Mouse (Mus musculus) telencephalon, adult 2 months (tissue): Measurements from ENCODE around the gene Ugt1a10.
"Not testable (repeated sequence)": the region's sequence is repeated elsewhere in the genome, so short reads cannot be mapped to it uniquely, and the experiment has no call there.

ENCODE experiments used
- DNase-seq: peaks from one replicate; pipeline ENCODE4 v3.0.0-alpha.2; 2011; ENCODE audit warnings: low read depth, low spot score

The Ugt1a10 gene

DNA sequence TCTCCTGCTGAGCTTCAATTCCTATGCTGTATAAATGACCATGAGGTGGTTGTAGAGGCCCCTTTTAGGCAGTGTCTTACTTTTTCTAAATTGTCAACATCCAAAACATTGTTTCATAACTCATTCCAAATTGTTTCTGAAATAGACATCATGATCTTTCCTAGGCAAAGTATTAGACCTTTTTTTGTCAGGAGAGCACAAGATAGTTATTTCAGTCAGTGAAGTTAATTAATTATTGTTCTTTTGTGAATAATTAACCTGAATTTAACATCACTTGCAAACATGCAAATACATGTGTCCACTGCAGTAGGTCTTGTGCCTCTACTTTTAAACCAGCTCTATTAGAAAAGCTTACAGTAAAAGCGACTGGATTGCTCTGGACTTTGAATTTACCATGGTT, at the start of gene Ugt1a10:
TSS of gene Ugt1a10 (plus strand) at position 301 of the 400 bp plus-strand sequence.
- no peak for DNase-seq

GRCm38 (mm10) chr1:88007692-88008210, 47.4 kb upstream of the Ugt1a10 start:
- peak; percentile 17 for DNase-seq

DNA sequence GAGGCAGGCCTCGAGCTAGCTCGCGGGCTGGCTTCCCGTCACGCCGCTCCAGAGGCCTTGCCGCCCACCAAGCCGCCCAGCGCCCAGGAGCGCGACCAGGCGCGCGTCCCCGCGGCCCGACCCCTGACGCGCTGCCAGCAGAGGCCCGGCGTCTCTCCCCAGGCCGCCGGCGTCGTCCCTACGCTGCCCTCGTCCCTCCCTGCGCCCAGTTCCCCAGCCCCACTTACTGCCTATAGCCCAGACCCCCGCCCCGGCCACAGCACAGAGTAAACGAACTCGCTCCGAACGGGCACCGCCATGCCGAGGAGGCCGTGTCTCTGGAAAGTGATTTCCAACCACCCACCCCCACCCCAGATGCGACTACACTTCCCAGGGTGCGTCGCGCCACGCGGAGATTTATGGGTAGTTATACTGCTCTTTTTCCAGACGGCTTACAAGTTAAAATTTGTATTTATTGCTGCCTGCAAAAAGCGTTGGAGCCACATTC, 46.9 kb upstream of the Ugt1a10 start, which contains the start of gene Usp40:
TSS of gene Usp40 (minus strand) at position 341 of the 487 bp plus-strand sequence.
- peak; percentile 82 for DNase-seq

DNA sequence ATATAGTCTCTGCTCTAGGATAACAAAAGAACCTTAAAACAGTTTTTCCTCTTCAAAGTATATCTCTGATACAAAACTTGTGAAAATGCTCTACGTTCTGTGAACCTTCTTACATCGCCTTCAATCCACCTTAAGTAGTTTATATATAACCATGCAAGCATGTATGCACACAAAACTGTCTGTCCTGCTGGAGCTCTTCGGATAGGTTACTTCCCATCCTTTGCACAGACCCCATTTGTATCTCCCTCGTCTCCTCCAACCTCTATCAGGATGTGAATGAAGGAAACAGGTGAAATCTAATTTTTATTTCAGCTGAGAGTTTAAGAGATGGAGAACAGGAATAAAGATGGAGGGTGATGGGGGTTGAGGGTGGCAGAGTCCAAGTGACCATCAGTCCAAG, 46.5 kb upstream of the Ugt1a10 start:
- DNase-seq, result no peak

GRCm38 (mm10) chr1:88009521-88009920, 45.7 kb upstream of the Ugt1a10 start:
- no peak for DNase-seq

DNA sequence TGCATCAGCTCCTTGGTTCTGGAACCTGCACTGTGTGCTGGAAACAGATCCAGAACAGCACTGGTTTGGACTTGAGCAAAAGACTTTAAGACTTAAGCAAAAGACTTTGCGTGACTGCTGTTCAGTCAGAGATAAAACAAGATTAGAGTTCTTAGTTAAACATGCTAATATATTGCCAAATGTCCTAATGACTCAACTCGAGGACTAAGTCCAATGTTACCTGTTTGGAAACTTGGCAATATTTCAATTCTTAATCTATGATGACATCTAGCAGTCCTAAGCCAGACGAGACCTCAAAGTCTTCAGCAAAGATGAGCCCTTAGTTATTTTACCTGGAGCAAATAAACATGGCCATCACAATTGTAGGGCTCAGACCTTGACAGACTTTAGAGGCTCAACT, 41.5 kb upstream of the Ugt1a10 start:
- DNase-seq, result no peak

- DNase-seq, result no peak
Observed at GRCm38 (mm10) chr1:88014194-88014593, 41.0 kb upstream of the Ugt1a10 start.

- DNase-seq, result no peak
Observed at GRCm38 (mm10) chr1:88014671-88015070, 40.5 kb upstream of the Ugt1a10 start.

DNA sequence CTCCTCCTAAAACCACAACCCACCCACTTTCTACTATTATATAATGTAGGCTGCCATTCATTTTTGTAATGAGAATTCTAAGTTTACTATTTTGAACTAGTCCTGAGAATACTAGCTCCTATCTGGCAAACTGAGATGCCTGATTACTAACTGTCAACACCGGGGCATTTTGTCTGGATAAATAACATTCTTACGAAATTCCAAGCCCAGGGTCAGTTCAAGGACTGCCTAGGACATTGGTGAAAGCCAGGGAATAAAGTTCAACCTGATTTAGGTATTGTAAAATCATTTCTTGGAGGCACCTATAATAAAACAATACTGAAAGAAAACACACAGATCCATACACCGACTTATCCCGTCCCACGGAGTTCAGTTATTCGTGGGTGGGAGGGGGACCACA, 39.8 kb upstream of the Ugt1a10 start:
- DNase-seq, result no peak

- not testable (repeated sequence) for DNase-seq
Observed at GRCm38 (mm10) chr1:88025244-88025643, 29.9 kb upstream of the Ugt1a10 start.

GRCm38 (mm10) chr1:88043044-88043443, 12.1 kb upstream of the Ugt1a10 start:
- not testable (repeated sequence) for DNase-seq

DNA sequence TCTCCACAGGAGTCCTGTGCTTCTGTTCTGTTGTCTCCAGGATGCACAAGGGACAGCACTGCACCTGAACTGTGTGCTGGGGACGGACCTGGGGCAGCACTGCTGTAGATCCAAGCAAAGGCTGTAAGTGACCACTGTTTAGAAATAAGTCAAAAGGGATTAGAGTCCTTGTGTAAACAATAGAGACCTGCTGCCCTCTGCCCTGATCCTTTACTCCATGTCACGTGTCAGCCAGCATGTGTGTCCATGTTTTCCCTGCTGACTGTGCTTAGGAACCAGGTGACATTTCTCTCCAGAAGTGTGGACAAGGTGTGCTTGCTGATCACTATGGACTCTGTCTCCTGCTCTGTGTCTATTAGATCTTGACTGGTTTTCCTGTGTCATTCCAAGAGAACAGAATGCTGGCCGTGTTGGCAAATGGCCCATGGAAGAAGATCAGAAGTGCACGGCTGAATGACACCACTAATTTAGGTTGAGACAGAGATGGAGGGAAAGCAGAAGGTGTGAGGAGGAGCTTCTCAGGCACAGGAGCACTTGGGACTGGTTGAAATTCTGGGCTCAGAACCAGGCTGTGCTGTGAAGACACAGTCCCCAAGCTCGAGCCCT, 10.3 kb upstream of the Ugt1a10 start:
- DNase-seq, result not testable (repeated sequence)

GRCm38 (mm10) chr1:88047408-88047807, 7.8 kb upstream of the Ugt1a10 start:
- not testable (repeated sequence) for DNase-seq

GRCm38 (mm10) chr1:88066472-88067102, 11.4 kb downstream of the Ugt1a10 start:
- not testable (repeated sequence) for DNase-seq

DNA sequence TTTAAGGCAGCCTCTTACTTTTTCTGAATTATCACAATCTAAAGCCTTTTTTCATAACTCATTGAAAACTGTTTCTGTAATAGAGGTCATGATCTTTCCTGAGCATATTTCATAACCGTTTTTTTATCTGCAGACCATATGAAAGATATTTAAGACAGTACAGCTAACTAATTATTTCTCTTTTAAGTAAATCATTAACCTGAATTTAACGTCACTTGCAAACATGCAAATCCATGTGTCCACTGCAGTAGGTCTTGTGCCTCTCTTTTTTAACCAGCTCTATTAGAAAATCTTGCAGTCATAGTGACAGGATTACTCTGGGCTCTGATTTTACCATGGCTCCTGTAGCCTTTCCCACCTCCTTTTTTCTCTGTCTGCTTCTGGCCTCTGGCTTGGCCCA, 15.3 kb downstream of the Ugt1a10 start, which contains the start of gene Ugt1a9:
TSS of gene Ugt1a9 (plus strand) at position 306 of the 400 bp plus-strand sequence.
- DNase-seq, result no peak

- DNase-seq, result no peak
Observed at GRCm38 (mm10) chr1:88070902-88071301, 15.7 kb downstream of the Ugt1a10 start.

DNA sequence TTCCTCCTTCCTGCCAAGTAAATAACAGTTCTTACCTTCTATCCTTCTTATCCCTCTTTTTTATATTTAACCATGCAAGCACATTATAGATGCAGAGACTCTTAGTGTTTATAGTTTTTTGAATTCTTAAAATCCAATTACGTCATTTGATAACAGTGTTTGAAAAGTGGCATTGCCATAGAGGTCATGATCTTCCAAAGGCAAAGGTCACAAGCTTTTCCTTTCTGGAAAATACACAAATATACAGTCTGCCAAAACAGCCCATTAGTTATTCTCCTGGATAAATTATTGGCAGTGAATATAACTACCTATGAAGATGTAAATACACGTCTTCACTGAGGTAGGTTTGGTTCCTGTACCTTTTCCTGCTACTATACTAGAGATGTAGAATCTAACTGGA, 19.3 kb downstream of the Ugt1a10 start:
- DNase-seq, result no peak

GRCm38 (mm10) chr1:88077128-88077527, 21.9 kb downstream of the Ugt1a10 start:
- DNase-seq, result no peak

- no peak for DNase-seq
Observed at GRCm38 (mm10) chr1:88081670-88082069, 26.5 kb downstream of the Ugt1a10 start.

- DNase-seq, result no peak
Observed at GRCm38 (mm10) chr1:88086125-88086524, 30.9 kb downstream of the Ugt1a10 start.

- DNase-seq, result no peak
Observed at GRCm38 (mm10) chr1:88087513-88087912, 32.3 kb downstream of the Ugt1a10 start, which contains the start of gene Ugt1a8. Gene Ugt1a8, plus strand, starts transcription at chr1:88087813.

GRCm38 (mm10) chr1:88092341-88092740, 37.2 kb downstream of the Ugt1a10 start:
- DNase-seq, result no peak

DNA sequence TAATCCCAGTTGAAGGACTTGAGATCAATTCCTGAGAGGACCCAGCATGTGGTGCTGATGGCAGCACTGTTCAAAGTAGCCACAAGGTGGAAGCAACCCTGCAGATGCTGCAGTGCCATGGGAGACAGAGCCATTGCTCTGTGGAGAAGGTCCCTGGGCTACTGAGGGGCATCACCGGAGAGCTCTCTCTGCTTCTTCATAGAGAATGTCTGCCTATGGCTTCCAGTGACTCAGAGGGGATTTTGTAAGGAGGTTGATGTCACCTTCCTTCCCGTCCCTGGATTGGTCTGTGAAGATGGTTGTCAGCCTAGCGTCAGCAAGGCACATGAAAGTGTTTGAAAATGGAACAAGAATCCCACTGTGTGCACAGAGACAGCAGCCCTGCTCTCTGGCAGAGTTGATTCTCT, 39.1 kb downstream of the Ugt1a10 start:
- DNase-seq, result not testable (repeated sequence)
